Mouse (Mus musculus): ENCODE results near the gene Adamts4. TPM values are rescaled to one million over a fixed set of nuclear protein-coding genes. Genes with fewer than 3 reads are reported as not detected.

The Adamts4 gene
- polyA plus RNA-seq, 1 experiment from 2014 or later, result 4.4 TPM

DNA sequence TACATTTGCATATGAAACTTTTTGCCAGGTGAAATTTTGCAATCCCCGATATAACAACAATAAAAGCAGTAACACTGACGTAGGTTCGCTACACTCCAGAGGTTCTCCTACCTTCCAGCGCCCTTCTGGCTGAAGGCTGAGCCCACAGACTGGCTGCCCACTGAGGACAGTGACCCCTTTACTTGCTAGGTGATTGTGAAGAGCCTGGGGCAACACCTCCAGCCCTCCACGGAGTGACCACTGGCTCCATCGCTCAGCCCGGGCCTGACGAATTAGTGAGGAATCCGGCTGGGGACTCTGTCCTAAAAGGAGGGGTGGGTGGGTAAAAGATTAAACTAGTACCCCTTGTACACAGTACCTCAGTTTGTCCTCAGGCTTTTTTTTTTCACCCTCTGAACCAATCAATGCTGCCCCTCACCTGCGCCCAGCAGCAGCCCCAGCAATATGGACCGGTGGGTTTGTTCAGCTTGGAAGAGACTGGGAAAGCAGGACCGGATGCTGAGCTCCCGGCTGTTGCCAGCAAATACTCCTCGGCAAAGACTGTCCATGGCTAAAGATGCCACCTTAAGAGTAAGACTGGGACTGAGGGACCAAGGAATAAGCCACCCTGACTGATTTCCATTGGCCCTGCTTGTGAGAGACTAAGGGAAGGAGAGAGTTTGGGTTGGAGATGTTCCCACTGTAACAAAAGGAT, 28.9 kb downstream of the Adamts4 start:
- Histone ChIP-seq H3K4me3 (ENCODE audit: low read depth, low read length) (0 out of 2 replicates have a peak overlapping the region, but pooled peaks have one; percentile 2), H3K27ac (ENCODE audit: low read depth, low read length) (no peak overlapping the region), H3K27me3 (ENCODE audit: control insufficient read depth, insufficient read depth, low read length) (no peaks in the 10 kb centered on the region), H3K4me1 (ENCODE audit: control insufficient read depth, insufficient read depth, low read length) (peaks cover 8% of the 10 kb centered on the region), H3K9me3 (ENCODE audit: control insufficient read depth, low read length) (no peaks in the 10 kb centered on the region), H3K36me3 (ENCODE audit: control insufficient read depth, insufficient read depth, low read length) (peaks cover 17% of the 10 kb centered on the region), H3K9ac (ENCODE audit: low read length) (no peak overlapping the region), H3K4me2 (no peak overlapping the region)
- ATAC-seq (ENCODE audit: low FRiP score) (no peak), DNase-seq (ENCODE audit: low spot score, missing footprints) (no peak)
- WGBS, result 90% methylated on average over 14 of the region's 14 CpGs

DNA sequence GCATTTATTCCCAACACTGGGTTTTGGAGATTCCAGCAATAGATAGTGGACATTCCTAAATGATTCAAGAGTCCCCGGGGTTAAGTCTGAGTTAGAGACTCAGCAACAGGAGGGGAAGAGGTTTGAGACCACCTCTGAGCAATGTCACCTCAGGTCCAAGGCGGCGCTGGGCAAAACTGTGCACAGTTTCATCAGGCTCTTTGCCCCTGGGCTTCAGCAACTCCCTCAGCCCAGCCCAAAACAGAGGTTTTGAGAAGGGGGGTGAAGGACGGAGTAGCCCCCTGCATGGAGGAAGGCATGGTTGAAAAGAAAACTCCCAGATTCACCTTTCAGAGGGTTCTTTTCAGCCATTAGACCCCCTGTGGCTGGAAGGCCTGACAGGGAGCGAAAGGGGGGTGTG, 29.5 kb downstream of the Adamts4 start:
- WGBS, result 53% methylated on average over 5 of the region's 5 CpGs
- Histone ChIP-seq H3K4me1 (ENCODE audit: control insufficient read depth, insufficient read depth, low read length) (peaks cover 8% of the 10 kb centered on the region), H3K9me3 (ENCODE audit: control insufficient read depth, low read length) (no peaks in the 10 kb centered on the region), H3K36me3 (ENCODE audit: control insufficient read depth, insufficient read depth, low read length) (peaks cover 17% of the 10 kb centered on the region), H3K4me3 (ENCODE audit: low read depth, low read length) (peak overlapping the region; percentile 69; the same call in 1 of the 2 replicates), H3K27ac (ENCODE audit: low read depth, low read length) (no peak overlapping the region), H3K27me3 (ENCODE audit: control insufficient read depth, insufficient read depth, low read length) (no peaks in the 10 kb centered on the region), H3K9ac (ENCODE audit: low read length) (peak overlapping the region; percentile 85), H3K4me2 (peak overlapping the region; percentile 86)
- ATAC-seq (ENCODE audit: low FRiP score) (no peak), DNase-seq (ENCODE audit: low spot score, missing footprints) (no peak)

DNA sequence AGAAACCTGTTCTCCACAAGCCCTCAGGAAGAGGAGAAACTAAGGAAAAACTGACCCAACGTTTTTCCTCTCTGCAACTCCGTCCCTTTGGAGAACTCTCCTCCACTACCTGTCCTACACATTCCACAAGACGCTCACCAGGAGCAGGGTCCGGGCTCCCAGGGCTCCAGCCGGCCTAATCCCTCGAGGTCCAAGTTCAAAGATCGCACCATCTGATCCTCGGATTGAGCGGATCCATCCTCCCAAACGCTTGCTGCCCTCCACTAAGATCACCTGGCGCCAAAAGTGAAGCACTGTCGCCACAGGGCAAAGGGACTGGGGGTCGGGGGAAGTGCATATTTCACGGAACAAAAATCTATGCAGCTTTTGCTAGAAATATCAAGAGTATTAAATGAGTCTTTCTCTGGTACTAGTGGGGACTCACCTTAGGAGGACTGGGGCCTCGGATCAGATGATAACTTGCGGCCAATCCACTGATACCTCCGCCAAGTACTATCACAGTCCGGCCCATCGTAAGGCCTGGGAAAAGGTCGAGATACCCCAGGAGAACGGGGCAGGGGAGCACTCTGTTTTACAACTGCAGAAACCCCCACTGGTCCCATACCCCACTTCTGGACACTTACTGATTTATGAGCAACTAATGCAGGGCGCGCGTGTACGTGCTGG, 30.2 kb downstream of the Adamts4 start:
- DNase-seq (ENCODE audit: low spot score, missing footprints), result no peak
- no peak overlapping the region for H3K27ac ChIP-seq (ENCODE audit: low read depth, low read length)
- WGBS, result 2% methylated on average over 25 of the region's 25 CpGs
- H3K9ac ChIP-seq (ENCODE audit: low read length), result peak overlapping the region; percentile 85
- no peaks in the 10 kb centered on the region for H3K9me3 ChIP-seq (ENCODE audit: control insufficient read depth, low read length)
- peak overlapping the region; percentile 86 for H3K4me2 ChIP-seq
- peaks cover 17% of the 10 kb centered on the region for H3K36me3 ChIP-seq (ENCODE audit: control insufficient read depth, insufficient read depth, low read length)
- H3K4me1 ChIP-seq (ENCODE audit: control insufficient read depth, insufficient read depth, low read length), result peaks cover 8% of the 10 kb centered on the region
- peak overlapping the region; percentile 69 for H3K4me3 ChIP-seq (ENCODE audit: low read depth, low read length)
- no peak; the same call in 1 of the 2 replicates for ATAC-seq (ENCODE audit: low FRiP score)
- H3K27me3 ChIP-seq (ENCODE audit: control insufficient read depth, insufficient read depth, low read length), result no peaks in the 10 kb centered on the region

DNA sequence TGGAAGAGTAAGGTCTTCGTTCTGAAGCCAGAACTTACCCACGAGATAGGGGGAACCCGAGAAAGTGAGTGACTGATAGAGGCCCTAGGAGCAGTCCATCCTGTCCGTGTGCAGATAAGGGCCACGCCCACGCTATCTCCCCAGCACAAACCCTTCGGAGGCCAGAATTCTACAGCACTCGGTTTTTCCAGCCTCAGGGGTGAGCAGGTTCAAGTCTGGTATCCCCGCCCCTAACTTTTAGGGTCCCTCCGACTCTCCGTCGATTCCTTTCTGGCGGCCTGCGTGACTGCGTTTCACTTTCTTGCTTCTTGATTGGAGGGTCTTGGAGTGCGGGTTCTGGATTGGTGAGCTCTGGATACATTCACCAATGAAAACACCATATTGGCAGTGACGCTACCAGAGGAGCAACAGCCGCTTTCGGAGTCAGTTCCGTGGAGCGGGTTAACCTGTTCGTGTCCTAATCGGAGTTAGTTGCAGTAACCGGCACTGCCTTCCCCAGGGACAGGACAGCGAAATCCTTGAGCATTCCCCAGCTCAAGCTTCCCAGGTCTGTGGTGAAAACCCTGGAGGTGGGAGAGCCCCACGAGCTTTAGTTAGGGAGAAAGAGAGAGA, 30.8 kb downstream of the Adamts4 start, which contains the start of gene Ppox:
TSS of gene Ppox (minus strand) at position 271 of the 612 bp plus-strand sequence.
- H3K36me3 ChIP-seq (ENCODE audit: control insufficient read depth, insufficient read depth, low read length), result peaks cover 15% of the 10 kb centered on the region
- peak within 1 kb of the TSS; percentile 49; the same call in 1 of the 2 replicates for H3K27ac ChIP-seq (ENCODE audit: low read depth, low read length)
- no peaks in the 10 kb centered on the region for H3K9me3 ChIP-seq (ENCODE audit: control insufficient read depth, low read length)
- ATAC-seq (ENCODE audit: low FRiP score) (peak; percentile 98), DNase-seq (ENCODE audit: low spot score, missing footprints) (peak; percentile 96)
- no peaks in the 10 kb centered on the region for H3K27me3 ChIP-seq (ENCODE audit: control insufficient read depth, insufficient read depth, low read length)
- 0% methylated on average over 26 of the region's 26 CpGs for WGBS
- H3K4me3 ChIP-seq (ENCODE audit: low read depth, low read length), result peak within 1 kb of the TSS; percentile 69
- H3K4me2 ChIP-seq, result peak within 1 kb of the TSS; percentile 86
- peak within 1 kb of the TSS; percentile 85 for H3K9ac ChIP-seq (ENCODE audit: low read length)
- peaks cover 8% of the 10 kb centered on the region for H3K4me1 ChIP-seq (ENCODE audit: control insufficient read depth, insufficient read depth, low read length)

DNA sequence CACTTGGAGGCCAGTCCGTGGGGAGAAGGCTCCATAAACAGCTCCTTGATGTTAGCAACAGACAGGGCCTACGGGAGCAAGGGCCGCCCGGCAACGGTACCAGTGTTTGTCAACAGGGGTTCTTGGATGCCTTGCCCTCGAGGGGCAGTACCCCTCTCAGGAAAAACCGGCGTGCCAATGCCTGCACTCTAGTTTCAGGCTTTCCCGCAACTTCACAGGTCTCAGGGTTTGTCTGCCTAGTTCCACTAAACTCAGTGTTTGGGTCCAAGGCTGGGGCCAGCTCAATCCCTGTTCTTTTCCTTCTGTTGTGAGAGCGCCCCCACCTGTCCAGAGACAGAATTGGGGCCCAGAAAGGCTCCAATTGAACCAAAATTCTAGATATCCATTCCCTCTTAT, 31.3 kb downstream of the Adamts4 start:
- no peaks in the 10 kb centered on the region for H3K9me3 ChIP-seq (ENCODE audit: control insufficient read depth, low read length)
- H3K9ac ChIP-seq (ENCODE audit: low read length), result peak overlapping the region; percentile 63
- DNase-seq (ENCODE audit: low spot score, missing footprints) (peak; percentile 99), ATAC-seq (ENCODE audit: low FRiP score) (peak; percentile 60)
- peaks cover 12% of the 10 kb centered on the region for H3K4me1 ChIP-seq (ENCODE audit: control insufficient read depth, insufficient read depth, low read length)
- H3K36me3 ChIP-seq (ENCODE audit: control insufficient read depth, insufficient read depth, low read length), result peaks cover 14% of the 10 kb centered on the region
- H3K27me3 ChIP-seq (ENCODE audit: control insufficient read depth, insufficient read depth, low read length), result no peaks in the 10 kb centered on the region
- H3K27ac ChIP-seq (ENCODE audit: low read depth, low read length), result peak overlapping the region; percentile 49; the same call in 1 of the 2 replicates
- H3K4me2 ChIP-seq, result peak overlapping the region; percentile 61
- peak overlapping the region; percentile 69 for H3K4me3 ChIP-seq (ENCODE audit: low read depth, low read length)
- 1% methylated on average over 10 of the region's 10 CpGs for WGBS

DNA sequence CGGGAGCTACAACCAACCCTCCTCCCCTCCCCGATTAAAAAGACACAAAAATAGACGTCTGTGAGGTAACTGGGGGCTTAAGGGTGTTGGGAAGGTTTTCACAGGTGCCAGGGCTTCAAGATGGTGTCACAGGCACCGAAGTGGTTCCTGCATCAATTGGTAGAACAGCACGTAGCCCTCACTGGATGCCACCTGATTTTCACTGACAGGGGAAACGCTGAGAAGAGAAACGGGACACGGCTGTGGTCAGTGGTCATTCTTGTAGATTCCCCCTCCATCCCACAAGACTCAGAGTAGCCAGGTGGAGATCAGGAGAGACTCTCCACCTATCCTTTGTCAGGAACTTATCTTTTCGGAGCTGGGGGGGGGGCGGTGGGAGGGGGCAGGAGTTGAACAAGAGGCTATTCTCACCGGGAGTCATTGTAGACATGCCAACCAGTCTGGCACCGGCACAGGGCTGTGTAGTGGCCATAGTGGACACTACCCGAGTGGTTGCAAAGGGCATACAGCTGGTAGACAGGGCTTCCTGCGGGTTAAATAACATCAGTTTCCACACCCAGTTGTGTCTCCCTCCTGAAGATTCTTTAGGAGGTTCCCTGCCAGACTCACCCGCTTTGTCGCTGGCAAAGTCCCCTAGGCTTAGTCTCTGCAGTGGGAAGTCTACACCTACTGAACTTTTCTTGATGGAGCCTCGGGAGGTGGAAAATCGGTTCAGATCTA, 32.0 kb downstream of the Adamts4 start:
- DNase-seq (ENCODE audit: low spot score, missing footprints) (peak; percentile 75), ATAC-seq (ENCODE audit: low FRiP score) (no peak)
- peak overlapping the region; percentile 61; the same call in 1 of the 2 replicates for H3K4me2 ChIP-seq
- no peak overlapping the region for H3K4me3 ChIP-seq (ENCODE audit: low read depth, low read length)
- H3K27ac ChIP-seq (ENCODE audit: low read depth, low read length), result no peak overlapping the region
- H3K4me1 ChIP-seq (ENCODE audit: control insufficient read depth, insufficient read depth, low read length), result peaks cover 19% of the 10 kb centered on the region
- no peaks in the 10 kb centered on the region for H3K9me3 ChIP-seq (ENCODE audit: control insufficient read depth, low read length)
- WGBS, result 84% methylated on average over 18 of the region's 18 CpGs
- H3K9ac ChIP-seq (ENCODE audit: low read length), result no peak overlapping the region; the same call in 1 of the 2 replicates
- peaks cover 14% of the 10 kb centered on the region for H3K36me3 ChIP-seq (ENCODE audit: control insufficient read depth, insufficient read depth, low read length)
- no peaks in the 10 kb centered on the region for H3K27me3 ChIP-seq (ENCODE audit: control insufficient read depth, insufficient read depth, low read length)

DNA sequence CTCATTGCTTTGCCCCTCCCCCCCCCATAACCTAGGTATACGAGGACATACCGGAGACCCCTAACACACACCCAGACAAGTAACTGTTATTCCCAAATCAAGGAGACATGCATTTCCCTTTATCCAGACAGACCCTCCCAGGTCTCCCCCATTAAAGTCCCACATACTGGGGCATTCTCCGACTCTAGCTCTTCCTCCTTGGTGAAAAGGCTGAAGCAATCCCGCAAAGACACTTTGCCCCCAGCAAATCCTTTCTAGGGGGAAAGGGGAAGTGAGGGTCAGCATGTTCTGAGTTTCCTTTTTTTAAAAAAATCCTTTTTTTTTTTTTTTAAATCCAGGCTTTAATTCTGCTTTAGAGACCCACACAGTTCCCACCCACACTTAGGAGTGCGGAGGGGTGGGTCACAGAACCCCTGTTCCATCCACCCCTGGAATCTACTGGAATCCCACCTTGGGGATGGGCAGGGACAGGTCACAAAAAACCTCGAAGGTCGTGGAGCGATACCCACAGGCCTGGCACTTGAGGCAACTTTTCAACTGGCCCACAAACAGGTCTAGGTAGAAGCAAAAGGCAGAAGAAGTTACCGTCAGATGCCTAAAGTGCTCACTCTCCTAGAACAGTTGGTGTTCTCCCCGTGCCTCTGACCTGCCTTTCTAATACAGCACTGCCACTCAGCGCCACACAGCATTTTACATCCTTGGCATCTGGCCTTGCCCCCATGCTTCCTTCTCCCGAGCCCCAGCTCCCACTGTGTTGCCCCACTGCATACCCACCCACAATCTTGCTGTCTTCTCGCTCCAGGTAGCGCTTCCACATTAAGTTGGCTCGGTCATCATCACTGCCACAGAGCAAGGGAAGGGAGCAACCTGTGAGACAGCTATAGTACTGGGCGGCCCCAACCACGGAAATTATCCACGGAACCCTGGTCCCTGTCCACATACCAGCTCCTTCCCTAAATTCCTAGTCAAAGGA, 33.3 kb downstream of the Adamts4 start:
- H3K4me2 ChIP-seq, result no peak overlapping the region
- ATAC-seq (ENCODE audit: low FRiP score) (no peak), DNase-seq (ENCODE audit: low spot score, missing footprints) (no peak)
- H3K36me3 ChIP-seq (ENCODE audit: control insufficient read depth, insufficient read depth, low read length), result peaks cover 8% of the 10 kb centered on the region
- no peak overlapping the region for H3K4me3 ChIP-seq (ENCODE audit: low read depth, low read length)
- H3K9ac ChIP-seq (ENCODE audit: low read length), result no peak overlapping the region
- no peaks in the 10 kb centered on the region for H3K27me3 ChIP-seq (ENCODE audit: control insufficient read depth, insufficient read depth, low read length)
- H3K9me3 ChIP-seq (ENCODE audit: control insufficient read depth, low read length), result no peaks in the 10 kb centered on the region
- no peak overlapping the region for H3K27ac ChIP-seq (ENCODE audit: low read depth, low read length)
- peaks cover 22% of the 10 kb centered on the region for H3K4me1 ChIP-seq (ENCODE audit: control insufficient read depth, insufficient read depth, low read length)
- WGBS, result 91% methylated on average over 18 of the region's 18 CpGs

DNA sequence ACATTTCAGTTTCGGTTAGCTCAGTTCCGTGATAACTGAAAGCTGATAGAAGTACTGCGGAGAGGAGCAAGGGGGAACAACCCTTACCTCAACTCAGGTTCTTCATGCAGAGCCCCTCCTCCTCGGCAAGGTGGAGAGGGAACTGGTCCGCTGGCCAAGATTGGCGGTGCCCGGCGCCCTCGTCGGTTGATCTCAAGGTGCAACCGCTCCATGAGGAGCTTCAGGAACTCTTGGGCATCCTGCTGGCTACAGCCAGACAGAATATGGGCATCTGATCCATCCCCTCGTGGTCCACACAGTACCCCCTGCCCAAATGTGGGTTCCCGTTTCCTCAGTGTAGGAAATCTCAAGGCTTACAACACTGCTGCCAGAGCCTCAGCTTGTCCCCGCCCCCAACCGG, 34.3 kb downstream of the Adamts4 start:
- no peak for ATAC-seq (ENCODE audit: low FRiP score)
- Histone ChIP-seq H3K4me1 (ENCODE audit: control insufficient read depth, insufficient read depth, low read length) (peaks cover 22% of the 10 kb centered on the region), H3K36me3 (ENCODE audit: control insufficient read depth, insufficient read depth, low read length) (peaks cover 12% of the 10 kb centered on the region), H3K27me3 (ENCODE audit: control insufficient read depth, insufficient read depth, low read length) (no peaks in the 10 kb centered on the region), H3K4me3 (ENCODE audit: low read depth, low read length) (no peak overlapping the region), H3K4me2 (no peak overlapping the region), H3K27ac (ENCODE audit: low read depth, low read length) (no peak overlapping the region), H3K9ac (ENCODE audit: low read length) (no peak overlapping the region), H3K9me3 (ENCODE audit: control insufficient read depth, low read length) (no peaks in the 10 kb centered on the region)
- WGBS, result 89% methylated on average over 15 of the region's 15 CpGs
- peak; percentile 53 for DNase-seq (ENCODE audit: low spot score, missing footprints)

All from midbrain, embryonic 11.5 days (tissue).